Mouse (Mus musculus) liver, postnatal 0 days (tissue): Measurements from ENCODE around the gene Dis3l2.

ENCODE experiments used
- CTCF ChIP-seq: sonication (generic); IDR thresholded peaks from 2 replicates; pipeline ENCODE4 v1.5.1; 2016; ENCODE audit warnings: antibody characterized with exemption, low read depth
- EP300 ChIP-seq: IDR thresholded peaks from 2 replicates; pipeline ENCODE4 v1.6.1; 2016; ENCODE audit warnings: antibody characterized with exemption, low read depth, mild to moderate bottlenecking

DNA sequence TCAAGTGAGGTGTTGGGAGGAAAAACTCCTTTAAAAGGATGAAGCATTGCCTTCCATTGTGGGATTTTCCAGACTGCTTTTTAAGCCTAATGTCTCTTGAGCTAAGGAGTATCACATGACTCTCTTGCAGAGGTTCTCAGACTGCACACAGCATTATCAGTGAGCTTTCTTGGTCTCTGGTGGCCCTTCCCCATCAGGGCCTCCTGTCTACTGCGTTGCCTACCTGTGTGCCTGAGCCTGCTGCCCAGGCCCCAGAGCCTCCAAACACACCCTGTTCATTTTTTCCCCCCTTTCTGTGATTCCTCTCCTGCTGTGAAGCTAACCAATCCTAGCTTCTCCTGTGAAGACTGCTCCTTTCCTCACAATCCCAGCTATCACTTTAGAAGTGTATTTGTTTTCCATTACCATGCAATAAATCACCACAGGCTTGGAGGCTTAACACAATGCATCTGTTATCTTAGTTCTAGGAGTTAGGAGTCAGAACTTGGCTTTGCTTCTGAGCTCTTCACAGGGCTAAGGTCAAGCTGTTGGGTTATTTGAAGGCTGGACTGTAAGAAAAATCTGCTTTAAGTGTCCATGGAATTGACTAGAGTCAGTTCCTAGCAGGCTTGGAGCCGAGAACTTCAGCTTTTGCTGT is 130.9 kb downstream of the Dis3l2 start:
- TF ChIP-seq EP300: no peak
- TF ChIP-seq CTCF: no peak
